Mouse (Mus musculus) liver, embryonic 14.5 days (tissue): Measurements from ENCODE around the gene Dzip3. TPM values are rescaled to one million over a fixed set of nuclear protein-coding genes. Genes with fewer than 3 reads are reported as not detected.

ENCODE experiments used
- ATAC-seq: fragments of 200-750 bp; cut with Nextera tagmentation; 2 replicates; pipeline ENCODE4 v1.8.0; 2017; ENCODE audit warnings: moderate number of reproducible peaks, mild to moderate bottlenecking, moderate library complexity; ENCODE audit not compliant: insufficient read depth
- DNase-seq, 3 experiments: peaks; one replicate each; pipeline ENCODE4 v3.0.0-alpha.2; 2012 to 2013; ENCODE audit warnings: low read depth in 3 of 3, low spot score in 3 of 3
- H3K27ac ChIP-seq: fragments of 300-500 bp; sonication (generic); 2 replicates; pipeline ENCODE4 v1.5.1; 2014; ENCODE audit warnings: moderate library complexity, mild to moderate bottlenecking, control low read depth, inconsistent platforms
- H3K27me3 ChIP-seq: fragments of 300-500 bp; sonication (generic); 2 replicates; pipeline ENCODE4 v1.6.1; 2014; ENCODE audit warnings: mild to moderate bottlenecking, low read length, moderate library complexity; ENCODE audit not compliant: control insufficient read depth, insufficient read depth
- H3K36me3 ChIP-seq: fragments of 300-500 bp; sonication (generic); replicated peaks from 2 replicates; pipeline ENCODE4 v1.6.1; 2014; ENCODE audit warnings: low read depth; ENCODE audit not compliant: control insufficient read depth, insufficient read depth
- H3K4me1 ChIP-seq, 2 experiments: fragments of 200-500 bp in 1 of 2; fragments of 300-500 bp in 1 of 2; sonication (generic) in 1 of 2; replicated peaks; 2 replicates each; pipeline ENCODE4 v1.6.1; 2012 to 2014; ENCODE audit warnings: antibody characterized with exemption in 1 of 2, inconsistent platforms in 1 of 2, low read length in 1 of 2; ENCODE audit not compliant: control insufficient read depth in 2 of 2, insufficient read depth in 2 of 2
- H3K4me2 ChIP-seq: fragments of 300-500 bp; sonication (generic); 2 replicates; pipeline ENCODE4 v1.6.1; 2014; ENCODE audit warnings: low read depth, mild to moderate bottlenecking, control low read depth, moderate library complexity
- H3K4me3 ChIP-seq, 2 experiments: fragments of 200-500 bp in 1 of 2; fragments of 300-500 bp in 1 of 2; sonication (generic) in 1 of 2; 2 replicates each; pipeline ENCODE4 v1.5.1; 2012 to 2014; ENCODE audit warnings: low read depth in 2 of 2, low read length in 2 of 2, mild to moderate bottlenecking in 2 of 2, control low read depth in 1 of 2, inconsistent platforms in 1 of 2, moderate library complexity in 1 of 2; ENCODE audit not compliant: insufficient read depth in 1 of 2
- H3K9ac ChIP-seq: fragments of 300-500 bp; sonication (generic); replicated peaks from 2 replicates; pipeline ENCODE4 v1.6.1; 2014; ENCODE audit warnings: mild to moderate bottlenecking, control low read depth, moderate library complexity
- H3K9me3 ChIP-seq: fragments of 300-500 bp; sonication (generic); 2 replicates; pipeline ENCODE4 v1.6.1; 2016; ENCODE audit warnings: low read length, mixed read lengths; ENCODE audit not compliant: control insufficient read depth
- CTCF ChIP-seq: IDR thresholded peaks from 2 replicates; pipeline ENCODE4 v1.5.1; 2016; ENCODE audit warnings: antibody characterized with exemption, low read depth, control low read depth
- EP300 ChIP-seq: IDR thresholded peaks from 2 replicates; pipeline ENCODE4 v1.6.1; 2016; ENCODE audit warnings: antibody characterized with exemption, low read depth
- WGBS: fragments of 180-500 bp; shearing (Covaris S2); extraction: QIAGEN DNeasy Blood & Tissue Kit; methylation state at CpG from one replicate; pipeline ENCODE4 v1.1.7; 2014; ENCODE audit not compliant: insufficient replicate concordance; 5-methylcytosine and 5-hydroxymethylcytosine counted together
- polyA plus RNA-seq, 2 experiments: library from polyadenylated mRNA; depleted of rRNA in 1 of 2; stranded (reverse) in 1 of 2; unstranded in 1 of 2; fragments of >200 nt; fragmentation: Nextera tagmentation in 1 of 2; extraction: Ambion mirVana in 1 of 2; gene quantifications; 2 replicates each; pipeline versions ENCODE4 v1.2.1 to v1.2.3; 2012 to 2014

Dzip3 gene
- polyA plus RNA-seq, 2 experiments: 5.8 TPM

DNA sequence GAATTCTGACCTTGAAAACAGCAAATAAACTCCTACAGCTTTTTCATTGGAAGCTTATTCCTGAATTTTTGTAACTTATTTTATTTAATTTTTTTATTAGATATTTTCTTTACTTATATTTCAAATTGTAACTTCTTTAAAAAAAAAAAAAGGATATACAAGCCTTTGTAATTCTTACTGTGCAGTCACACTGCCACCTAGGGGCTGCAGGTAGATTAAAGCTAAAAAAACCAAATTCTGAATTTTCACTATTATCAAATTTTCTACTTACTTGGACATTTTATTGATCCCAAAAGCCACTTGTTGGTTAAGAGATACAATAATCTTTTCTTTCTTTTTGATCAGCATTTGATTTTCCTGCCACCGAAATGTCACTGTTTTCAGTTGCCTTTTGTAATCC, 52.2 kb downstream of the Dzip3 start:
- Histone ChIP-seq H3K27me3 (no peaks in the 10 kb centered on the region), H3K4me3 (no peak overlapping the region), H3K9ac (no peak overlapping the region), H3K4me1 (no peaks in the 10 kb centered on the region), H3K4me2 (no peak overlapping the region), H3K9me3 (no peaks in the 10 kb centered on the region), H3K27ac (no peak overlapping the region), H3K36me3 (no peaks in the 10 kb centered on the region; the same call in 1 of the 2 replicates)
- TF ChIP-seq CTCF (peak; percentile 34; the same call in 1 of the 2 replicates), EP300 (no peak)
- ATAC-seq (no peak), DNase-seq (no peak)
- 62% methylated on average over 1 of the region's 1 CpGs for WGBS

DNA sequence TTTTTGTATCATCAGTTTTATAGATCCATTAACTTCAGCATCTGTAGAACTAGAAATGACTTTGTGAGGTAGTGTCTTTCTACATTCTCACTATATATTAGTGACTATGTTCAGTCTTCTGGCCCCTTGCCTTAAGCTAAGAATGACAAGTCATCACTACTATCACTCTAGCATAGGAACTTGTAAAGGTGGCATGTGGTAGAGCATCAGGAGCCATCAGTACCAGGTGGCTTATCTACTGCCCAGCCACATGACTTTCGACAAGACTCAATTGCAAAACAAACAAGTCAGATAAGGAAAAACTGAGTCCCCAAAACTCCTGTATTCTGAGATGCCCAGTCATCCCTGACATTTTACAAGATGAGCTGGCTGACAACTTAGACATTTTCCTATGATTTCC, 70.2 kb downstream of the Dzip3 start:
- H3K27me3 ChIP-seq: no peaks in the 10 kb centered on the region
- peaks cover 5% of the 10 kb centered on the region; the same call in 1 of the 2 replicates for H3K36me3 ChIP-seq
- TF ChIP-seq EP300: no peak
- no peak for TF ChIP-seq CTCF
- H3K4me2 ChIP-seq: no peak overlapping the region
- no peaks in the 10 kb centered on the region for H3K9me3 ChIP-seq
- 0 out of 4 replicates have a peak, but pooled peaks cover 0 to 1% of the 10 kb centered on the region in 2 experiments for H3K4me1 ChIP-seq
- WGBS: 22% methylated on average over 1 of the region's 1 CpGs
- DNase-seq (no peak), ATAC-seq (peak; percentile 70)
- H3K4me3 ChIP-seq: no peak overlapping the region
- no peak overlapping the region for H3K9ac ChIP-seq
- H3K27ac ChIP-seq: no peak overlapping the region

DNA sequence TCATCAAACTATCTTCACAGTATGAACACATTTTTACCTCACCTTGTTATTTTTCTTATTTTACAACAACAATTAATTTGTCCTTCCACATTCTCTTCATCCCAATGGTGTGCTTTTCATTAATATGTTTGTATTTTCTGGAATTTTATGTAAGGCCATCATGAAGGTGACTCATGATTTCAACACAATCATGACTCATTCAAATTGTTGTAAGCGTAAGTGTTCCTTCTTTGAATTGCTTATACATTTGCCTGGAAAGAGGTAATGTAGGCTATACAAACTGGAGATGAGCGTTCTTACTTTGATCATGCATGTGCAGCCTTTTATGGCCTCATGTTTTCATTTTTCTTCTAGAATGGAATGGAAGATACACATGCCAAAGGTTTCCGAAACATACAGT, 80.8 kb downstream of the Dzip3 start:
- 77% methylated on average over 3 of the region's 3 CpGs for WGBS
- no peak for TF ChIP-seq CTCF
- no peak for TF ChIP-seq EP300

DNA sequence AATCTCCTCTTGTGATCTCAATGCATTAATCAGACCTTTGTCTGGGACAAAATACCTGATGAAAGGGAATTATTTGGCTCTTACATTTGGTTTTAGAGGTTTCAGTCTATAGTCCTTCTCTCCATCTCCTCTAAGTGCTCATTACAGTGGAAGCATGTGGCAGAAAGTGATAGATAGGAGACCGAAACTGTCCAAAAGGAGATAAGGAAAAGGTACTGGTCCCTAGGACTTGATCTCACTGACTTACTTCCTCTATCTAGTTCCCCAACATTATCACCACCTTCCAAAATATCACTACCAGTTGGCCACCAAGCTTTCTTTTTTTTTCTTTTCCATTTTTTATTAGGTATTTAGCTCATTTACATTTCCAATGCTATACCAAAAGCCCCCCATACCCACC, 82.8 kb downstream of the Dzip3 start:
- Histone ChIP-seq H3K4me3 (no peak overlapping the region), H3K9me3 (no peaks in the 10 kb centered on the region), H3K27ac (no peak overlapping the region), H3K9ac (no peak overlapping the region), H3K27me3 (no peaks in the 10 kb centered on the region), H3K36me3 (no peaks in the 10 kb centered on the region), H3K4me1 (no peaks in the 10 kb centered on the region), H3K4me2 (no peak overlapping the region)
- no peak for DNase-seq
- WGBS: 17% methylated on average over 1 of the region's 1 CpGs
- no peak for TF ChIP-seq CTCF
- TF ChIP-seq EP300: no peak; the same call in 1 of the 2 replicates
- peak; percentile 55; the same call in 1 of the 2 replicates for ATAC-seq

More for the DNA sequence above, 80.8 kb downstream of the Dzip3 start:
- H3K4me2 ChIP-seq: no peak overlapping the region
- H3K9ac ChIP-seq: no peak overlapping the region
- H3K27ac ChIP-seq: no peak overlapping the region
- no peak overlapping the region for H3K4me3 ChIP-seq
- H3K9me3 ChIP-seq: no peaks in the 10 kb centered on the region
- no peaks in the 10 kb centered on the region for H3K27me3 ChIP-seq
- H3K36me3 ChIP-seq: no peaks in the 10 kb centered on the region
- no peaks in the 10 kb centered on the region for H3K4me1 ChIP-seq
- no peak for DNase-seq
- ATAC-seq: no peak

DNA sequence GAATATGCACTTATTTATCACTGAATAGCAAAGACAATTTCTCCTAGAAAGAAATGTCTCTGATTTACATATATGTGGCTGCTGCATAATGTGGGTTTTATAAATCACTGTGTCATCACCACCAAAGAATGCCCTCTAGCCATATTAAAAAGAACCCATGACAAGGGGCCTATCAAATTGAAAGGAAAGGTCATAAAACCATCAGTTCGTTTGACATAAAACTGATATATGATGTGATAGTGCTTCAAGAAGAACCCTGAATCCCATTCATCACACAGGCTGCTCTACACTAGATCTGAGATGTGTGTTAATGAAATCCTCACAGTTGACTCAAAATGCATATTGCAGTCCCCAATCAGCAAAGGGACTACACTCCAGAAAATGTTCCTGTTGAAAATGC, 94.1 kb downstream of the Dzip3 start:
- Histone ChIP-seq H3K4me3 (no peak overlapping the region), H3K9me3 (no peaks in the 10 kb centered on the region), H3K36me3 (no peaks in the 10 kb centered on the region), H3K4me1 (no peaks in the 10 kb centered on the region), H3K27me3 (no peaks in the 10 kb centered on the region), H3K9ac (no peak overlapping the region), H3K4me2 (no peak overlapping the region), H3K27ac (no peak overlapping the region)
- 42% methylated on average over 1 of the region's 1 CpGs for WGBS
- ATAC-seq (no peak), DNase-seq (no peak)
- TF ChIP-seq EP300 (no peak), CTCF (no peak)
